Mouse (Mus musculus) stomach, postnatal 0 days (tissue): Measurements from ENCODE around the gene Chd9. TPM values are rescaled to one million over a fixed set of nuclear protein-coding genes. Genes with fewer than 3 reads are reported as not detected.

Source experiments
- ATAC-seq: fragments of 200-750 bp; cut with Nextera tagmentation; 2 replicates; pipeline ENCODE4 v1.8.0; 2017; ENCODE audit not compliant: low FRiP score, low TSS enrichment
- DNase-seq: peaks from one replicate; pipeline ENCODE4 v3.0.0-alpha.2; 2016; ENCODE audit warnings: low spot score
- H3K27ac ChIP-seq: fragments of 300-500 bp; sonication (generic); replicated peaks from 2 replicates; pipeline ENCODE4 v1.5.1; 2014; ENCODE audit warnings: mild to moderate bottlenecking, control low read depth
- H3K27me3 ChIP-seq: fragments of 300-500 bp; sonication (generic); 2 replicates; pipeline ENCODE4 v1.6.1; 2014; ENCODE audit warnings: low read length; ENCODE audit not compliant: control insufficient read depth, insufficient read depth
- H3K36me3 ChIP-seq: fragments of 300-500 bp; sonication (generic); 2 replicates; pipeline ENCODE4 v1.6.1; 2014; ENCODE audit warnings: low read length, mixed read lengths; ENCODE audit not compliant: control insufficient read depth, insufficient read depth
- H3K4me1 ChIP-seq: fragments of 300-500 bp; sonication (generic); replicated peaks from 2 replicates; pipeline ENCODE4 v1.6.1; 2014; ENCODE audit warnings: antibody characterized with exemption; ENCODE audit not compliant: control insufficient read depth, insufficient read depth
- H3K4me2 ChIP-seq: fragments of 300-500 bp; sonication (generic); replicated peaks from 2 replicates; pipeline ENCODE4 v1.6.1; 2014; ENCODE audit warnings: low read depth, mild to moderate bottlenecking, control low read depth, moderate library complexity
- H3K4me3 ChIP-seq: fragments of 300-500 bp; sonication (generic); 2 replicates; pipeline ENCODE4 v1.5.1; 2014; ENCODE audit warnings: low read depth, low read length, control low read depth
- H3K9ac ChIP-seq: fragments of 300-500 bp; sonication (generic); 2 replicates; pipeline ENCODE4 v1.6.1; 2014; ENCODE audit warnings: mild to moderate bottlenecking, low read length, control low read depth, mixed read lengths
- H3K9me3 ChIP-seq: fragments of 300-500 bp; sonication (generic); 2 replicates; pipeline ENCODE4 v1.6.1; 2016; ENCODE audit warnings: low read length; ENCODE audit not compliant: control insufficient read depth
- CTCF ChIP-seq: IDR thresholded peaks from 2 replicates; pipeline ENCODE4 v1.5.1; 2016; ENCODE audit warnings: antibody characterized with exemption, low read depth, mild to moderate bottlenecking, moderate library complexity
- EP300 ChIP-seq: optimal IDR thresholded peaks from 2 replicates; pipeline ENCODE3; 2016; ENCODE audit warnings: antibody characterized with exemption
- WGBS: fragments of 180-500 bp; shearing (Covaris S2); extraction: QIAGEN DNeasy Blood & Tissue Kit; methylation state at CpG from one replicate; pipeline ENCODE4 v1.1.7; 2014; 5-methylcytosine and 5-hydroxymethylcytosine counted together
- microRNA-seq: library from miRNA; unstranded; fragments of <30 nt; microRNA quantifications from one replicate; pipeline ENCODE4, GENCODE M21; 2016
- polyA plus RNA-seq: library from polyadenylated mRNA; unstranded; fragments of >200 nt; fragmentation: Nextera tagmentation; extraction: Ambion mirVana; gene quantifications from 2 replicates; pipeline ENCODE4 v1.2.1, GENCODE M21; 2015

Gene Chd9
- polyA plus RNA-seq, 1 experiment from 2014 or later = 131 TPM

DNA sequence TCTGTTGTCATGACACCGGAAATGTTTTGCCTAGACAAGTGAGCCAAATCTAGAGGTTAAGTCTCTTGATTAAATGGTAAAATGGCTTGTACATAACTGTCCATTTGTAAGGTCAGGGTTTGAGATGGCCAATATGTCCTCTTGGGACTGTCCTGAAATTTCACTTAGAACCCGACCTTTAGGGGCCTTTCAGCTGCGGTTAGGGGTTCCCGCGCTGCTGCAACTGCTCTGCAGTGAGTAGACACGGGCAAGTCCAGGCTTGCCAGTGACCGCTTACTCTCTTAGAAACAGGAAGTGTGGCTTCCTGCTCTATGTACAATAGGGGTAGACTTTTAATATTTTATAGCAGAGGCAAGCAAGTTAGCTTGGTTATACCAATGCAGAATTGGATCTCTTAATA lies 253.8 kb downstream of the Chd9 start:
- Histone ChIP-seq H3K4me1 (no peaks in the 10 kb centered on the region), H3K9ac (no peak overlapping the region), H3K9me3 (no peaks in the 10 kb centered on the region), H3K4me2 (no peak overlapping the region), H3K36me3 (peaks cover 19% of the 10 kb centered on the region), H3K4me3 (no peak overlapping the region), H3K27me3 (no peaks in the 10 kb centered on the region), H3K27ac (no peak overlapping the region)
- TF ChIP-seq EP300 = no peak
- TF ChIP-seq CTCF = no peak
- 75% methylated on average over 7 of the region's 7 CpGs for WGBS
- DNase-seq = no peak
- no peak for ATAC-seq

DNA sequence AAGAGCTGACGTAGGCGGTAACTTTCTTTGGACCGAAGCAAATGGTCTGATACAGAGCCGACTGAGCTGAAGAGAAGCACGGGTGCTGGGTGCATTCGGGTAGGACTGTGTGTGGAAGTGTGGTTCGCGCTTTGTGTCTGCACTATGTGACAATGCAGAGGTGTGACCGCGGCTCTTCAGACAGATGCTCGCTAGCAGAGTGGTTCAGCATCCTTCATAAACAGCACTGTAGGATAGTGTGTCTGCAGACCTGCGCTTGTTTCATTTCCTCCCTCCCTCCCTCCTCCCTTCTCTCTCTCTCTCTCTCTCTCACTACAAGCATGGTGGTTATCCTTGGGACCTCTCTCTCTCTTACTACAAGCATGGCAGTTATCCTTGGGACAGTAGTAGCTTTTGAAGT lies 254.3 kb downstream of the Chd9 start:
- WGBS = 90% methylated on average over 12 of the region's 12 CpGs
- Histone ChIP-seq H3K4me3 (no peak overlapping the region), H3K27me3 (no peaks in the 10 kb centered on the region), H3K27ac (no peak overlapping the region), H3K9me3 (no peaks in the 10 kb centered on the region), H3K4me2 (no peak overlapping the region), H3K36me3 (peaks cover 19% of the 10 kb centered on the region), H3K9ac (no peak overlapping the region), H3K4me1 (no peaks in the 10 kb centered on the region)
- TF ChIP-seq CTCF (no peak), EP300 (no peak)
- no peak for DNase-seq
- no peak for ATAC-seq

DNA sequence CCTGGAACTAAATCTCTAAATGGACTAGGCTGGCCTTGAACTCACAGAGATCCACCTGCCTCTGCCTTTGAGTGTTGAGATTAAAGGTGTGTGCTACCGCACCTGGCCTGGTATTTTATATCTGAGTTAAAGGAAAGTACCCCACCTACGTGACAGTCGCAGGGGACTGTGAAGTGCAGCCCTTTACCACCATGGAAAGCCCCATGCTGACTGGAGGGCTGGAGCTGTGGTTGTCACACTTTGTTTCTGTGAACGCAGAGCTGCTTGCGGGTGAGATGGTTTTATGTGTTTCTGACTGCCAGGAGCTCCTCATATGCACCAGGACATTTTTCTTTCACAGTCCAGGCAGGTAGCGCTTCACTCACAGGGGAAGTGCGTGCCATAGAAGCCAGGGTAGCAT lies 260.3 kb downstream of the Chd9 start:
- WGBS = 93% methylated on average over 7 of the region's 7 CpGs

DNA sequence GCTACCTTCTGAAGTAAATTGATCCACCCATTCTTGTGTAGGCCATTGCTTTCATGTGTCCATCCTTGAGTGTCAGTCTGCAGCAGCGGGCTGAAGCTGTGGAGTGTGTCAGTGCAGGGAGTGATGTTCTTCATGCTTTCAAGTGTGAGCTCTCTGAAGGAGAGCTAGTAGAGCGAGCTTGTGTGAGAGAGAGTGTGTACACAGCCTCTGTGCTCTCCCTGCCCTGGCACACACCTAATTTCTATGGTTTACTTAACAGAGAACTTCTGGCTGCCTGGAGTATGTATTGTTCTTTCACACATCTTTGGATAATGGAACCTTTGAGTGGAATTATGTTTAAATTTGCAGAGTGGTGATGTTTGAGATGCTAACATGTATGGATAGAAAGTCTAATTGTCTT lies 261.4 kb downstream of the Chd9 start:
- no peak overlapping the region for H3K4me2 ChIP-seq
- ATAC-seq (no peak), DNase-seq (no peak)
- H3K4me3 ChIP-seq = no peak overlapping the region
- no peak overlapping the region for H3K27ac ChIP-seq
- H3K36me3 ChIP-seq = 0 out of 2 replicates have a peak, but pooled peaks cover 5% of the 10 kb centered on the region
- TF ChIP-seq EP300 (no peak), CTCF (no peak)
- H3K9me3 ChIP-seq = no peaks in the 10 kb centered on the region
- no peaks in the 10 kb centered on the region for H3K4me1 ChIP-seq
- WGBS = 73% methylated on average over 2 of the region's 2 CpGs
- H3K27me3 ChIP-seq = no peaks in the 10 kb centered on the region
- no peak overlapping the region for H3K9ac ChIP-seq

More for the DNA sequence above, 260.3 kb downstream of the Chd9 start:
- DNase-seq = no peak
- H3K27ac ChIP-seq = no peak overlapping the region
- H3K4me3 ChIP-seq = no peak overlapping the region
- H3K4me2 ChIP-seq = no peak overlapping the region
- no peaks in the 10 kb centered on the region for H3K4me1 ChIP-seq
- TF ChIP-seq CTCF (no peak), EP300 (no peak)
- H3K27me3 ChIP-seq = no peaks in the 10 kb centered on the region
- H3K9me3 ChIP-seq = no peaks in the 10 kb centered on the region
- ATAC-seq = no peak
- peaks cover 10% of the 10 kb centered on the region; the same call in 1 of the 2 replicates for H3K36me3 ChIP-seq
- no peak overlapping the region for H3K9ac ChIP-seq

GRCm38 (mm10) chr8:91094135-91094534 lies 266.0 kb downstream of the Chd9 start:
- Histone ChIP-seq H3K9me3 (no peaks in the 10 kb centered on the region), H3K9ac (no peak overlapping the region), H3K4me2 (no peak overlapping the region), H3K36me3 (peaks cover 3% of the 10 kb centered on the region; the same call in 1 of the 2 replicates), H3K27ac (no peak overlapping the region), H3K4me1 (no peaks in the 10 kb centered on the region), H3K27me3 (no peaks in the 10 kb centered on the region), H3K4me3 (no peak overlapping the region)
- TF ChIP-seq EP300 = no peak
- no peak for TF ChIP-seq CTCF
- DNase-seq = no peak
- ATAC-seq = no peak
- WGBS = 52% methylated on average over 5 of the region's 5 CpGs

DNA sequence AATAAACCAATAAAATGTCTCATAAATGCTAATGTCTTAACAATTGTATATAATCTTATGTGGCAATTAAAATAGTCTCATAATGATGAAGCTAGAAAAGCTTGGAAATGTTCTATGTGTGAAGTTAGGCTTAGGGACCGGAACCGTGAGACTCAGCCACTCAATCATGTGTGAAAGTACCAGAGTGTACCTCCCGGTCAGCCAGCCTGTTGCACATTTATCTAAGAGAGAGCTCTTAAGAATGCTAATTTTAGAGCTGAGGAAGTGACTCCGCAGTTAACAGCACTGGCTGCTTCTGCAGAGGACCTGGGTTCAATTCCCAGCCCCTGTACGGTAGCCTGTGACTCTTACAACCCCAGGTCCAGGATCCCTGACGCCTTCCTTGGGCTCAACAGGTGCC lies 270.0 kb downstream of the Chd9 start:
- H3K27me3 ChIP-seq = no peaks in the 10 kb centered on the region
- no peak for TF ChIP-seq CTCF
- TF ChIP-seq EP300 = no peak
- no peaks in the 10 kb centered on the region for H3K9me3 ChIP-seq
- 84% methylated on average over 6 of the region's 6 CpGs for WGBS
- no peak overlapping the region for H3K9ac ChIP-seq
- no peaks in the 10 kb centered on the region for H3K4me1 ChIP-seq
- ATAC-seq (no peak), DNase-seq (no peak)
- H3K27ac ChIP-seq = no peak overlapping the region
- no peak overlapping the region for H3K4me2 ChIP-seq
- peaks cover 3% of the 10 kb centered on the region; the same call in 1 of the 2 replicates for H3K36me3 ChIP-seq
- no peak overlapping the region for H3K4me3 ChIP-seq

Small RNA genes within 50 kb of the gene (microRNA-seq; reads per million reads assigned to microRNA genes)
- gene Gm44382 = not detected

Other genes starting within 250 kb of the Chd9 start
- gene Gm19935, start 11.0 kb upstream of the Chd9 start, polyA plus RNA-seq = 0.13 and 0.35 TPM in 2 replicates
- 6.5 and 7.3 TPM in 2 replicates for gene Rbl2, start 241.7 kb downstream of the Chd9 start, polyA plus RNA-seq